Mouse (Mus musculus) intestine, embryonic 14.5 days (tissue): Measurements from ENCODE around the gene Ikzf3. TPM values are rescaled to one million over a fixed set of nuclear protein-coding genes. Genes with fewer than 3 reads are reported as not detected.

Source experiments
- ATAC-seq: fragments of 200-750 bp; cut with Nextera tagmentation; replicated peaks from 2 replicates; pipeline ENCODE4 v1.8.0; 2017; ENCODE audit warnings: low read depth, moderate number of reproducible peaks, moderate TSS enrichment, moderate library complexity; ENCODE audit not compliant: low FRiP score, low TSS enrichment
- DNase-seq: peaks from one replicate; pipeline ENCODE4 v3.0.0-alpha.2; 2018; ENCODE audit warnings: low spot score
- H3K27ac ChIP-seq: fragments of 300-500 bp; sonication (generic); 2 replicates; pipeline ENCODE4 v1.5.1; 2014; ENCODE audit warnings: low read depth, mild to moderate bottlenecking, control low read depth
- H3K27me3 ChIP-seq: fragments of 300-500 bp; sonication (generic); replicated peaks from 2 replicates; pipeline ENCODE4 v1.6.1; 2014; ENCODE audit warnings: low read length, control low read depth; ENCODE audit not compliant: control insufficient read depth, insufficient read depth
- H3K36me3 ChIP-seq: fragments of 300-500 bp; sonication (generic); 2 replicates; pipeline ENCODE4 v1.6.1; 2014; ENCODE audit warnings: low read length, control low read depth; ENCODE audit not compliant: control insufficient read depth, insufficient read depth
- H3K4me1 ChIP-seq: fragments of 300-500 bp; sonication (generic); replicated peaks from 2 replicates; pipeline ENCODE4 v1.6.1; 2014; ENCODE audit warnings: low read length, control low read depth, mixed read lengths; ENCODE audit not compliant: control insufficient read depth, insufficient read depth
- H3K4me2 ChIP-seq: fragments of 300-500 bp; sonication (generic); 2 replicates; pipeline ENCODE4 v1.6.1; 2014; ENCODE audit warnings: low read length
- H3K4me3 ChIP-seq: fragments of 300-500 bp; sonication (generic); 2 replicates; pipeline ENCODE4 v1.5.1; 2014; ENCODE audit warnings: low read depth, low read length, control low read depth, mixed read lengths
- H3K9ac ChIP-seq: fragments of 300-500 bp; sonication (generic); 2 replicates; pipeline ENCODE4 v1.6.1; 2014; ENCODE audit warnings: mild to moderate bottlenecking, low read length
- H3K9me3 ChIP-seq: fragments of 300-500 bp; sonication (generic); 2 replicates; pipeline ENCODE4 v1.6.1; 2016; ENCODE audit warnings: low read length, control low read depth; ENCODE audit not compliant: control insufficient read depth
- WGBS: fragments of 180-500 bp; shearing (Covaris S2); extraction: QIAGEN DNeasy Blood & Tissue Kit; methylation state at CpG from one replicate; pipeline ENCODE4 v1.1.7; 2014; 5-methylcytosine and 5-hydroxymethylcytosine counted together
- polyA plus RNA-seq: library from polyadenylated mRNA; unstranded; fragments of >200 nt; fragmentation: Nextera tagmentation; extraction: Ambion mirVana; gene quantifications from 2 replicates; pipeline ENCODE4 v1.2.1, GENCODE M21; 2014

Gene Ikzf3
- polyA plus RNA-seq, 1 experiment from 2014 or later: 0.19 TPM

DNA sequence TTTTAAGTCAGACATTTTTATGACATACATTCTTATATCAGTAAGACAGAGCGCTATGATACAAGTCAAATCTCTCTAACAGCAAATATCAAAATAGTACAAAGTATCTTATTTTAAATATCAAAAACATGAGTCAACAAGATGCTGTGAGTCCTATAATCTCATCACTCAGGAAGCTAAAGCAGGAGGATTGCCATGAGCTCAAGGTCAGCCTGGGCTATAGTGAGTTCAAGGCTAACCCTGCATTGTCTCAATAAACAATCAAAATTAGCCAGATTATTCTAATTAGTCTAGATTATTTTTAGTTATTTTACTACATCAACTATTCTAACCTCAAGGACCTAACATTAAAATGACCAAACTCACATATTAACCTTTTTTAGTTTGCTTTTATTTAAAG is 2.4 kb downstream of the Ikzf3 start:
- Histone ChIP-seq H3K9ac (no peak overlapping the region), H3K27me3 (peaks cover 54% of the 10 kb centered on the region), H3K9me3 (peaks cover 4% of the 10 kb centered on the region; the same call in 1 of the 2 replicates), H3K27ac (no peak overlapping the region), H3K4me3 (no peak overlapping the region), H3K4me1 (peaks cover 6% of the 10 kb centered on the region; the same call in 1 of the 2 replicates), H3K4me2 (no peak overlapping the region), H3K36me3 (no peaks in the 10 kb centered on the region)
- WGBS: 88% methylated on average over 1 of the region's 1 CpGs
- DNase-seq: no peak
- ATAC-seq: no peak

DNA sequence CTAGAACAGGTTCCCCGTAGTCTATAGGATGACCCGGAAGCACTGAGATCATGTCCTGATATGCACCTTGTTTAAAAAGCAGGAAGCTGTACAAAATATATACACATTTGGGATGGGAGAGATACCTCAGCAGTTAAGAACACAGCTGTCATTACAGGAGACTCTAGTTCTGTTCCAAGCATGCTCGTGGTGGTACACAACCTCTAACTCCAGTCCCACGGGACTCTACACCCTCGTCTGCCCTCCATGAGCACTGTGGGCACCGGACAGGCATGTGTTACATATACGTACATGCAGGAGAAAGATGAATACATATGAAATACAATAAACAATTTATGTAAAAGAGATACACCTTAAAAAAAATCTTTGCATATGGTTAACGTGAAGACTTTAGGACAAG is 3.3 kb downstream of the Ikzf3 start:
- no peaks in the 10 kb centered on the region for H3K36me3 ChIP-seq
- WGBS: 71% methylated on average over 8 of the region's 8 CpGs
- no peak overlapping the region for H3K4me2 ChIP-seq
- ATAC-seq (no peak), DNase-seq (no peak)
- H3K4me1 ChIP-seq: peaks cover 6% of the 10 kb centered on the region; the same call in 1 of the 2 replicates
- peaks cover 4% of the 10 kb centered on the region; the same call in 1 of the 2 replicates for H3K9me3 ChIP-seq
- no peak overlapping the region for H3K27ac ChIP-seq
- H3K9ac ChIP-seq: no peak overlapping the region
- no peak overlapping the region for H3K4me3 ChIP-seq
- peaks cover 45% of the 10 kb centered on the region for H3K27me3 ChIP-seq

DNA sequence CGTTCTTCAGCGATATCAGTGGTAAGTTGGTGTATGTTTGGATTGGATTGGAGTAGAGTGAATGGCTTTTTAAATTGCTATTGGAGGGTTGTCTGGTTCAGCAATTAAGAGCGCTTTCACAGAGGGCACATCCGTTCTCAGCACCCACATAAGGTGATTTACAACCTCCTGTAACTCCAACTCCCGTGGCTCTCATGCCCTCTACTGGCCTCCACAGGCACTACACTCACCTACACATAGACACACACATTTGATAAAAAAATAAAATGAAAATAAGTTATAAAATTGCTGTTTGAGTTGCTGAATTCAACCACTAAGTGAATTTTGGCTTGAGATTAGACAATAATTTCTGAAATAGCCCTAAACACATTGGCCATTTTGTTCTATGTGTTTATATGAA is 5.5 kb downstream of the Ikzf3 start:
- Histone ChIP-seq H3K4me2 (no peak overlapping the region), H3K9me3 (peaks cover 4% of the 10 kb centered on the region; the same call in 1 of the 2 replicates), H3K27me3 (peaks cover 23% of the 10 kb centered on the region), H3K36me3 (no peaks in the 10 kb centered on the region), H3K27ac (no peak overlapping the region), H3K9ac (no peak overlapping the region), H3K4me3 (no peak overlapping the region), H3K4me1 (peaks cover 1% of the 10 kb centered on the region; the same call in 1 of the 2 replicates)
- ATAC-seq (no peak), DNase-seq (no peak)
- 82% methylated on average over 5 of the region's 5 CpGs for WGBS

DNA sequence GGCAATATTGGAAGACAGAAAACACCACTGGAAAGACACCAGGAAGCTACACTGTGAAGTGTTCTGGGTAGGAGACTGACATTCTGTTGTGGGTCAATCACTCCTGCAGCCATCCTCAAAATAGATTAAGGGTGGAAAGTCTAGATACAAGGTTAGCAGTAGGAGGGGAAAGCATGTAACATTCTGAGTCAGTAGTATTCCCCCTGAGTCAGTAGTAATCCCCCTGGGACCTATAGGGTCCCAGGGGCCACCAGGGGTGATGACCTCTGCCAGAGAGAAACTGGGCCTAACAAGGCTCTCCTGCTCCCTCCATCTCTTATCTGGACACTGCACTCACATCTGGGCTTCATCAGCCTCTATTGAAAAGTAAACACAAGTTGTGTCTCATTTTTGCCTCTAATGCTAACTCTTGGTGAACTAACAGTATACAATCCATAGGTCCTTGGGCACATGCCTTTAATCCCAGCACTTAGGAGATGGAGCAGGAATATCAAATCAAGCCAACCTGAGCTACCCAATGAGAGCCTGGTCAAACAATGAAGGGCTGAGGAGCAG is 8.3 kb downstream of the Ikzf3 start:
- no peak overlapping the region for H3K9ac ChIP-seq
- ATAC-seq (no peak), DNase-seq (no peak)
- no peak overlapping the region for H3K4me3 ChIP-seq
- no peak overlapping the region for H3K4me2 ChIP-seq
- H3K27me3 ChIP-seq: peaks cover 4% of the 10 kb centered on the region
- no peaks in the 10 kb centered on the region for H3K4me1 ChIP-seq
- H3K9me3 ChIP-seq: peaks cover 4% of the 10 kb centered on the region; the same call in 1 of the 2 replicates
- no peak overlapping the region for H3K27ac ChIP-seq
- no peaks in the 10 kb centered on the region for H3K36me3 ChIP-seq

DNA sequence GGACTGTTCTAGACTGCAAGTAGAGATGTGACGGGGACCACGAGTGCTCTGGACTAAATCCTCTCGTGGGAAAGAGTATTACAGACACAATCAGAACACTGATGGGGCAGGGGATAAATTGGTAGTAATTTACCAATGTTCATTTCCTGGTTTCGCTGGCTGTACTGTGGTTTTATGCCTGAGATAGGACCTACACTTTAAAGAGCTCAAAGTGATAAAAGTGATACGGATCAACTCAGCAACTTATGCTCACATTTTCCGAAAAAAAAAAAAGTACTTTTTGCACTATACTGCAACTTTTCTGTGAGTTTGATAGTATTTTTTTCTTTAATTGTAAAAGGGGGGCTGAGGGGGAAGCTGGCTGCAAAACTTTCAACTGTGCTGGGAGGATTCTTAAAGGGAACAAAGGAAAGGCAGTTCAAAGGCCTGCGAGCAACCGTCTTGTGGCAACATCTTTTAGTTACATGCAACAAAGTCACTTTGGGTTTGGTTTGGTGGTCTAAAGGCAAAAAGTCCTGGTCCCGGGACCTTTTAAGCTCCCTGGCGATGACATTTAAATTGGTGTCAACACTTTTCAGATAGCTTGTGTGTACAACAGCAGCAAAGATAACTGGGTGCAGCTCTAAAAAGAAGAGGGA is 18.9 kb downstream of the Ikzf3 start:
- H3K4me2 ChIP-seq: no peak overlapping the region
- WGBS: 78% methylated on average over 10 of the region's 10 CpGs
- ATAC-seq: no peak

DNA sequence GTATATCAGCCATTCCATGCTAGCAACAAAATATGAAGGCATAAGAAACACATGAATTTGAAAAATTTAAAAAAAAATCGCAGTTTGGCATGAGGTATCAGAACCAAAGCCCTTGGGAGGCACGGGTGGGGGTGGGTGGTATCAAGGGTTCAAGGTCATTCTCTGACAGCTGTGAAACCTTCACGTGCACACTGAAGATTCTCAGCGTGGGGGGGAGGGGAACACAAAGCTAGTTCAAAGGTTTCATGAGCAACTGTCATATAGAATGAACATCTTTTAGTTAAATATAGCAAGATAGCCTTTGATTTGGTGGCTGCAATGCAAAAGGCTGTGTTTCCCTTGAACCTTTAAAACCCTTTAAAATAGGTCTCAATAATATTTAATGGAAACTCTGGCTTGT is 20.7 kb downstream of the Ikzf3 start:
- no peak overlapping the region for H3K9ac ChIP-seq
- H3K4me3 ChIP-seq: no peak overlapping the region
- DNase-seq (no peak), ATAC-seq (no peak)
- no peak overlapping the region for H3K4me2 ChIP-seq
- no peak overlapping the region for H3K27ac ChIP-seq
- H3K36me3 ChIP-seq: no peaks in the 10 kb centered on the region
- H3K9me3 ChIP-seq: no peaks in the 10 kb centered on the region
- no peaks in the 10 kb centered on the region for H3K4me1 ChIP-seq
- no peaks in the 10 kb centered on the region for H3K27me3 ChIP-seq
- 54% methylated on average over 4 of the region's 4 CpGs for WGBS

More for the DNA sequence above, 18.9 kb downstream of the Ikzf3 start:
- Histone ChIP-seq H3K9ac (no peak overlapping the region), H3K9me3 (no peaks in the 10 kb centered on the region), H3K36me3 (no peaks in the 10 kb centered on the region), H3K4me1 (no peaks in the 10 kb centered on the region), H3K4me3 (no peak overlapping the region), H3K27ac (no peak overlapping the region), H3K27me3 (no peaks in the 10 kb centered on the region)
- DNase-seq: no peak

DNA sequence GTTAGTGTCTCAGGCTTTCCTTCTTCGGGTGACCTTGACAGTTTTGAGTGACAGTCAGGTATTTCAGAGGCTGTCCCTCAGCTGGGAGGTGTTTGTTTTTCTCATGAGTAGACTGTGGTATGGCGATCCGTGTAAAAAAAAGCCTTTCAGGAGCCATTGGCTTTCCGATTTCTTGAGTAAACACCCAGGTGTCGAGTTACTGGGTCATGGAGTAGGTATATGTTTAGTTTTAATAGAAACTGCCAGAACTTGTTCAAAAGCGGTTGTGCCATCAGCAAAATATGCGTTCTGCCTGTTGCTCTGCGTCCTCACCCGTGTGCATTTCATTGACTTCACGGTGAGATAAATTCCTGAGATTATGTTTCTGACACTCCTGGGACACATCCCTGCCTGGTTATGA is 25.4 kb downstream of the Ikzf3 start:
- Histone ChIP-seq H3K9me3 (no peaks in the 10 kb centered on the region), H3K4me1 (no peaks in the 10 kb centered on the region), H3K4me3 (no peak overlapping the region), H3K9ac (no peak overlapping the region), H3K27ac (no peak overlapping the region), H3K36me3 (no peaks in the 10 kb centered on the region), H3K27me3 (no peaks in the 10 kb centered on the region), H3K4me2 (no peak overlapping the region)
- no peak for ATAC-seq
- WGBS: 20% methylated on average over 10 of the region's 10 CpGs
- DNase-seq: no peak

DNA sequence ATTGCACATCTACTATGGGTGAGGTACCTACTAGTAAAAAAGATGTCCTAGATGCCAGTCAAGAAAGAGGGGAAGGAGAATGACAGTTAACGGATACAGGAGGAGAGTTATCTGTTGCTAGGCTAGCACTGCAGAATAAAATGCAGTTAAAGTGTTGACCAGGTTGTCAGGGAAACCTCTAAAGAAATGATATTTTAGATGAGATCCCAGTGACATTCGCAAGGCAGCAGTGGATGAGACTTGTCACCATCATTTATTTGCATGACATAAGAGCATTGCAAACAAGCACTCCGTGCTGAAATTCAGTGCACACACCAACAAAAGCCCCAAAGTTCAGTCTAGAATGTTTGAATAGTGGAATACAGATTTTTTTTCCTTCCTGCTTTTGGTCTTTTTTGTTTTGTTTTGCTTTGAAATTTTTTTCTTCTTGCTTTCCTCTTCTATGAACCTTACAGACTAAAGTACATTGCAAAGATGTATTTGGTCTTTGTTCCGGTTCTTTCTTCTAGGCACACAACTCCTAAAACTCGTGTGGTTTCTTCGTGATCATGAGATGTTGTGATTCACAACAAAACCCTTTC is 32.4 kb downstream of the Ikzf3 start:
- H3K4me2 ChIP-seq: no peak overlapping the region
- H3K9ac ChIP-seq: no peak overlapping the region
- H3K27ac ChIP-seq: no peak overlapping the region
- H3K27me3 ChIP-seq: no peaks in the 10 kb centered on the region
- no peak overlapping the region for H3K4me3 ChIP-seq
- no peak for ATAC-seq
- H3K36me3 ChIP-seq: no peaks in the 10 kb centered on the region
- 78% methylated on average over 6 of the region's 6 CpGs for WGBS
- H3K9me3 ChIP-seq: no peaks in the 10 kb centered on the region
- H3K4me1 ChIP-seq: no peaks in the 10 kb centered on the region
- no peak for DNase-seq

DNA sequence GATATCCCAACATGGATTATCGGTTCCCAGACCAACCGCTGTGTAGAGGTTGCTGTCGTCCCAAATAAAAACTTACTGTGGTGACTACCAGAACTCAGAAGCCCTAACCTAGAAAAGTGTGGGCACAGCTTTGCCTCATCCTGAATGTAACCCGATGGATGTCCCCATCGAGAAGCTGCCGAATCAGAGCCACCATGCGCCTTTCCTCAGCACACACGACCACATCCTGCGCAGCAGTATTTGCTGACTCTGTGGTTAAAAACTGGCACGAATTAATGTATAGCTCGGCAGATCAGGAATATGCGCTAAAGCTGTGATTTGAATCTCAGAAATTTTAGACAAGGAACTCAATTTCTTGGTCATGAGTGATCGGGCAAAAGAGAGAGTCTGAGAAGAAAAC is 33.0 kb downstream of the Ikzf3 start:
- no peak for ATAC-seq
- Histone ChIP-seq H3K4me3 (no peak overlapping the region), H3K27me3 (no peaks in the 10 kb centered on the region), H3K4me1 (no peaks in the 10 kb centered on the region), H3K27ac (no peak overlapping the region), H3K36me3 (no peaks in the 10 kb centered on the region), H3K4me2 (no peak overlapping the region), H3K9me3 (no peaks in the 10 kb centered on the region), H3K9ac (no peak overlapping the region)
- no peak for DNase-seq
- WGBS: 91% methylated on average over 13 of the region's 13 CpGs
